Mouse (Mus musculus) lung, postnatal 0 days (tissue): ENCODE measurements at regions not wholly inside any gene's neighbourhood (a gene's known extent, or its start where the extent isn't known, plus 50 kb on each side); places are given as distances from the start of the nearest gene placed in this dataset.

Experiments
- ATAC-seq: fragments of 200-750 bp; cut with Nextera tagmentation; 2 replicates; pipeline ENCODE4 v1.8.0; 2017; ENCODE audit warnings: moderate library complexity
- DNase-seq: peaks from one replicate; pipeline ENCODE4 v3.0.0-alpha.2; 2016; ENCODE audit warnings: low spot score
- H3K27ac ChIP-seq: fragments of 300-500 bp; sonication (generic); 2 replicates; pipeline ENCODE4 v1.5.1; 2014; ENCODE audit warnings: antibody characterized with exemption, mild to moderate bottlenecking, low read length, mixed read lengths
- H3K27me3 ChIP-seq: fragments of 300-500 bp; sonication (generic); replicated peaks from 2 replicates; pipeline ENCODE4 v1.6.1; 2014; ENCODE audit warnings: low read length, mixed read lengths; ENCODE audit not compliant: insufficient read depth
- H3K36me3 ChIP-seq: fragments of 300-500 bp; sonication (generic); 2 replicates; pipeline ENCODE4 v1.6.1; 2014; ENCODE audit warnings: low read length, mixed read lengths; ENCODE audit not compliant: insufficient read depth
- H3K4me1 ChIP-seq: fragments of 300-500 bp; sonication (generic); 2 replicates; pipeline ENCODE4 v1.6.1; 2014; ENCODE audit warnings: antibody characterized with exemption, low read depth, low read length, mixed read lengths; ENCODE audit not compliant: insufficient read depth
- H3K4me2 ChIP-seq: fragments of 300-500 bp; sonication (generic); replicated peaks from 2 replicates; pipeline ENCODE4 v1.6.1; 2014; ENCODE audit warnings: low read depth, mild to moderate bottlenecking, low read length, moderate library complexity, mixed read lengths
- H3K4me3 ChIP-seq: fragments of 300-500 bp; sonication (generic); 2 replicates; pipeline ENCODE4 v1.5.1; 2014; ENCODE audit warnings: low read depth, low read length
- H3K9ac ChIP-seq: fragments of 300-500 bp; sonication (generic); replicated peaks from 2 replicates; pipeline ENCODE4 v1.6.1; 2014; ENCODE audit warnings: low read depth, mild to moderate bottlenecking
- H3K9me3 ChIP-seq: fragments of 300-500 bp; sonication (generic); 2 replicates; pipeline ENCODE4 v1.6.1; 2016; ENCODE audit warnings: low read length, mixed read lengths
- CTCF ChIP-seq: IDR thresholded peaks from 2 replicates; pipeline ENCODE4 v1.5.1; 2016; ENCODE audit warnings: antibody characterized with exemption, mild to moderate bottlenecking
- EP300 ChIP-seq: IDR thresholded peaks from 2 replicates; pipeline ENCODE4 v1.6.1; 2016; ENCODE audit warnings: antibody characterized with exemption, mild to moderate bottlenecking, control low read depth
- WGBS: fragments of 180-500 bp; shearing (Covaris S2); extraction: QIAGEN DNeasy Blood & Tissue Kit; methylation state at CpG from one replicate; pipeline ENCODE4 v1.1.7; 2014; 5-methylcytosine and 5-hydroxymethylcytosine counted together

DNA sequence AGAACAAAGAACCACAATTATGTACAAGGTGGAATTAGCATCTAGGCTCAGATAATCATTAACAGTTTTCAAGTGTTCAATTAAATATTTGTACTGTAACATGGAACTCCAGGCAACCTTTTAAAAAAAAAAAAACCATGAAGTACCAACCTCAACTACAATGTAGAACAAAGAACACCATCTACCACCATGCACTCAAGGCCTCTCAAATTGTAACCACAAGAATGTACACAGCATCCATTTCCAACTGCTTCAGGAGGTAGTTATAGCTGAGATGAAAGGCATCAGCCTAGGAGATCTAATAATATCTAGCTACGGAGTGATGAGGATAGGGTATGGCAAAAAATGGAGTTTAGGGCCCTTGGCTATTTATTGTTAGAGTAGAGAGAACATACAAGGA is 174.7 kb upstream of the Sox9 start:
- no peaks in the 10 kb centered on the region for H3K27me3 ChIP-seq
- DNase-seq (peak; percentile 78), ATAC-seq (peak; percentile 80)
- WGBS = 61% methylated on average over 1 of the region's 1 CpGs
- no peaks in the 10 kb centered on the region for H3K9me3 ChIP-seq
- no peak overlapping the region for H3K4me3 ChIP-seq
- H3K4me1 ChIP-seq = no peaks in the 10 kb centered on the region
- H3K27ac ChIP-seq = no peak overlapping the region
- peak; percentile 80 for TF ChIP-seq EP300
- TF ChIP-seq CTCF = no peak
- H3K36me3 ChIP-seq = no peaks in the 10 kb centered on the region
- no peak overlapping the region for H3K4me2 ChIP-seq
- H3K9ac ChIP-seq = no peak overlapping the region

DNA sequence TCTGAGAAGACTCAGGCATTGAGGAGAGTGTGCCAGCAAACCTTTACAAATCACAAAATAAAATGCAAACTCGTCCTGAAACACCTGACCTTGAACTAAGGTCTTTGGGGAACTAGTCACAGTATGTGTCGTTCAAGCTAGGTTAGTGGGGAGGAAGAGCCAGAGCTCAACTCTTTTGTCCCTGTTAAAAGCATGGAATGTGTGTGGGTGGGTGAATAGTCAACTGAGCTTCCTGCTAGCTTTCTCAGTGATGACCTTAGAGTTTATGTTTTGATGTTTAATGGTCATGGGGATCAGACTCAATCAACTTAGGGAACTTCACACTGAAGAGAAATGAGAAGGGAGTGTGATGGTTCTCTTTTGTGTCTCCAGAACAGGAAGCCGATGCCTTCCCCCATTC is 172.7 kb upstream of the Sox9 start:
- H3K9ac ChIP-seq = no peak overlapping the region
- H3K9me3 ChIP-seq = no peaks in the 10 kb centered on the region
- no peaks in the 10 kb centered on the region for H3K36me3 ChIP-seq
- TF ChIP-seq CTCF = no peak
- no peak for TF ChIP-seq EP300
- H3K4me1 ChIP-seq = no peaks in the 10 kb centered on the region
- H3K27me3 ChIP-seq = no peaks in the 10 kb centered on the region
- DNase-seq (no peak), ATAC-seq (no peak)
- H3K27ac ChIP-seq = no peak overlapping the region
- no peak overlapping the region for H3K4me2 ChIP-seq
- no peak overlapping the region for H3K4me3 ChIP-seq
- WGBS = 43% methylated on average over 3 of the region's 3 CpGs

DNA sequence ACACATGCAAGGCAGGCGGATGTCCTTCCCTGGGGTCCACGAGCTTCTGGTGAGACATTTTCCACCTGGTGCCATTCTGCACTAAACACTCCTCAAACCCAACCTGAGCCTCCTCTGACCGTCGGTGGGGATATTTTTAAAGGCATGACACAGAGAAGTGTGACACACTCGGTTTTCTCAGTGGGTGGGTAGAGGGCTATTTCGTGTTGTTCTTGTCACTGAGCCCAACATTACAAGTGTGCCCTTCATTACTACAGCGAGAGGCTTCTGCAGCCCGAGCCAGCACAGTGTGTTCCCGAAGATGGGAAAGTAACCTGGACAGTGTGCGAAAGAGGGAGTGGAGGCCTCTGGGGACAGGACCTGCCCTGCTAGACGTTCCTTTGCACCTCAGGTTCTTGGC is 171.0 kb upstream of the Sox9 start:
- Histone ChIP-seq H3K36me3 (no peaks in the 10 kb centered on the region), H3K27ac (no peak overlapping the region), H3K4me1 (no peaks in the 10 kb centered on the region), H3K4me2 (no peak overlapping the region), H3K4me3 (no peak overlapping the region), H3K9me3 (no peaks in the 10 kb centered on the region), H3K9ac (no peak overlapping the region), H3K27me3 (no peaks in the 10 kb centered on the region)
- TF ChIP-seq EP300 = no peak
- DNase-seq (no peak), ATAC-seq (no peak)
- WGBS = 50% methylated on average over 11 of the region's 11 CpGs

DNA sequence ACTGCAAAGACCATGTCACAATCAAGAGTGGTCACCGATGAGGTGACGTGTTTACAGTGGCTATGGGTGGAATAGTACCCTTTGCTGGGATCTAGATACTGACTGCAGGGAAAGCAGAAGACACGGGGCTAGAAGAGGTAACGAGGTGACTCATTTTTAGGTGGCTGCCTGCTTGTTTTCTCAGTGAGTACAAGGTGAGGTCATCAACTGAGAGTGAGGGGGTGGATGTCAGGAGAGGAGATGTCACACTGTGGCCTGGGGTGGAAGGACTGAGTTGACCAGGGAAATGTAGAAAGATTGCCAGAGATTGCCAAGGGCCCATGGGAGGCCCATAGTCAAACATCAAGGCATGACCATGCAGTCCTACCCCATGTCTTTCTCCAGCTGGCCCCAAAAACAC is 166.4 kb upstream of the Sox9 start:
- 80% methylated on average over 4 of the region's 4 CpGs for WGBS
- no peaks in the 10 kb centered on the region for H3K9me3 ChIP-seq
- no peak overlapping the region for H3K4me3 ChIP-seq
- no peak for TF ChIP-seq CTCF
- TF ChIP-seq EP300 = no peak
- no peak overlapping the region for H3K27ac ChIP-seq
- H3K36me3 ChIP-seq = no peaks in the 10 kb centered on the region
- ATAC-seq (no peak), DNase-seq (no peak)
- H3K4me2 ChIP-seq = no peak overlapping the region
- H3K4me1 ChIP-seq = no peaks in the 10 kb centered on the region
- no peak overlapping the region for H3K9ac ChIP-seq
- H3K27me3 ChIP-seq = no peaks in the 10 kb centered on the region

DNA sequence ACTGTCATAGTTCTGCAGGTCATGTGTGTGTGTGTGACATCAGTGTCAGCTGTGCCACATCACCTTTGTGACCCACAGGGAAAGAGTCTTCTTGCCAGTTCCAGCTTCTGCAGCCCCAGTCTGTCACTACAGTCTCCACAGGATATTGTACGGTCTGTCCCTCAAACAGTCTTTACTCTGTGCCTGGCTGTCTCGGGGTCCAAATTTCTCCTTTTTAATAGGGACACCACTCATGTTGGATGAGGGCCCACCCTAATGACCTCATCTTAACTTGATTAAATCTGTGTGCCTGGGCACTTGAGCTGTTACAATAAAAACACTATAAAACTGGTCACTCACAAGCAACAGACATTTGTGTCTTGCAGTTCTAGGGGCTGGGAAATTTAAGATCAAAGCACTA is 165.1 kb upstream of the Sox9 start:
- DNase-seq (no peak), ATAC-seq (no peak)
- Histone ChIP-seq H3K9me3 (no peaks in the 10 kb centered on the region), H3K4me2 (no peak overlapping the region), H3K9ac (no peak overlapping the region), H3K27ac (no peak overlapping the region), H3K4me1 (no peaks in the 10 kb centered on the region), H3K4me3 (no peak overlapping the region), H3K36me3 (no peaks in the 10 kb centered on the region), H3K27me3 (no peaks in the 10 kb centered on the region)
- 73% methylated on average over 2 of the region's 2 CpGs for WGBS
- TF ChIP-seq EP300 (no peak), CTCF (no peak)

DNA sequence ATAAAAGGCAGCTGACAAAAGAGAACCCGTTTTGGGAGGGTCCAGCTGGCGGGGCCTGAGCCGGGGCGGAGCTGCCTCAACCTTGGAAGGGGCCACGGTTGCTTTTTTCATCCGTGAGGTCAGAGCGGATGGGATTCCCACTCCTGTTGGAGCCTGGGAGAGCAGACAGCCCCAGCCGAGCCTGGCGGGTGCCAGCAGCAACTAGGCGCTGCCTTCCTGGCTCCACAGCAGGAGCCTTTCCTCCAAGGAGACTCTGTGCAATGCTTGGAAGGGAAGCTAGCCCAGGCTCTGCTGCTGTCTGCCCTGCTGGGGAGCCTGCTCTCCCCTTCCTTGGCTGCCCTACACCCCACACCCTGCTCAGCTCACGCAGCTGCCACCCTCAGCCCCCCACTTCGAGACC is 161.1 kb upstream of the Sox9 start:
- WGBS = 14% methylated on average over 10 of the region's 12 CpGs
- peak; percentile 38; the same call in 1 of the 2 replicates for ATAC-seq
- TF ChIP-seq EP300 (no peak), CTCF (no peak)
- peak; percentile 26 for DNase-seq
- no peaks in the 10 kb centered on the region for H3K9me3 ChIP-seq
- peak overlapping the region; percentile 42 for H3K4me2 ChIP-seq
- H3K27ac ChIP-seq = no peak overlapping the region
- H3K27me3 ChIP-seq = no peaks in the 10 kb centered on the region
- no peak overlapping the region for H3K9ac ChIP-seq
- H3K4me3 ChIP-seq = no peak overlapping the region
- H3K36me3 ChIP-seq = no peaks in the 10 kb centered on the region
- no peaks in the 10 kb centered on the region for H3K4me1 ChIP-seq

DNA sequence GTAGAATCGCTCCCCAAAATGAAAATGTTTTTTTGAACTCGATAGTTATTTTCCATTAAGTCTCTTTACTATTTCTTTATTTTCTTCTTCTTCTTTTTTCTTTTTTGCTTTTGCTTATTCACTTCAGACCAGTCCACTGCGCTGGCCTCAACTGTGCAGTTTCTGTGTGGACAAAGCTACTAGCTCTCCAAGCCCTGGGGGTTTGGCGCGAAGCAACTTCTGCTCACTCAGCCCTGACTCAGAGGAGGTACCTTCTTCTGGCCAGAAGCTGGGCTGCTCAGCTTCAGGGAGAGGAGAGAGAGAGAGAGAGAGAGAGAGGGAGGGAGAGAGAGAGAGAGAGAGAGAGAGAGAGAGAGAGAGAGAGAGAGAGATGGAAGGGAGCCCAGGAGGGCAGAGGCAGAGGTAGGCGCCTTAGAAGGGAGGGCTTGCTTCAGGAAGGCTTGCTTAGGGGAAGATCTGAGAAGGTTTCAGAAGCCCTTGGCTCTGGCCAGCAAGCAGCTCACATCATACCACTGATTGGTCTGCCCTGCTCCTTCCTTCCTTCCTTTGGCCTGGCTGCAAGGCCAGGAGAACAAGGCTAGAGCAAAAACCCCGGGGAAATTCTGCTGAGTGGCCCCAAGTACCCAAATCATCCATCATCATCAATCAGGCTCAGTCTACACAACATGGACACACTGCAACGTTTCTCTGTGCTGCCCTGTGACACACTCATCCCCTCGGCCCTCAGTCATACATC is 160.5 kb upstream of the Sox9 start:
- DNase-seq = no peak
- no peaks in the 10 kb centered on the region for H3K36me3 ChIP-seq
- ATAC-seq = no peak
- no peak for TF ChIP-seq EP300
- TF ChIP-seq CTCF = no peak
- H3K9me3 ChIP-seq = no peaks in the 10 kb centered on the region
- peak overlapping the region; percentile 42 for H3K4me2 ChIP-seq
- no peak overlapping the region for H3K9ac ChIP-seq
- WGBS = 53% methylated on average over 9 of the region's 9 CpGs
- no peaks in the 10 kb centered on the region for H3K4me1 ChIP-seq
- H3K4me3 ChIP-seq = no peak overlapping the region
- H3K27me3 ChIP-seq = no peaks in the 10 kb centered on the region
- H3K27ac ChIP-seq = no peak overlapping the region
